Mouse (Mus musculus) ES-Bruce4 (cell line): ENCODE data around the gene Zranb3.
A peak's percentile ranks its signal among the peaks of the same experiment; 100 is the strongest.

Source experiments
- CTCF ChIP-seq: IDR thresholded peaks from one replicate; pipeline ENCODE4 v1.8.1; 2011; ENCODE audit warnings: low read depth, low read length
- EP300 ChIP-seq: IDR thresholded peaks from 2 replicates; pipeline ENCODE4 v1.6.1; 2011; ENCODE audit warnings: low read depth, low read length; ENCODE audit not compliant: insufficient read depth

GRCm38 (mm10) chr1:127989387-127989786 lies 113.5 kb downstream of the Zranb3 start:
- TF ChIP-seq CTCF (no peak), EP300 (0 out of 2 replicates have a peak, but pooled peaks have one; percentile 51)
